Mouse (Mus musculus) lung, embryonic 16.5 days (tissue): ENCODE results near the gene Mrpl53. TPM values are rescaled to one million over a fixed set of nuclear protein-coding genes. Genes with fewer than 3 reads are reported as not detected.

Experiments
- ATAC-seq: fragments of 200-750 bp; cut with Nextera tagmentation; 2 replicates; pipeline ENCODE4 v1.8.0; 2017; ENCODE audit warnings: low read depth, mild to moderate bottlenecking, moderate library complexity
- H3K27ac ChIP-seq: fragments of 300-500 bp; sonication (generic); 2 replicates; pipeline ENCODE4 v1.5.1; 2014; ENCODE audit warnings: mild to moderate bottlenecking, control low read depth, low read length
- H3K27me3 ChIP-seq: fragments of 300-500 bp; sonication (generic); 2 replicates; pipeline ENCODE4 v1.6.1; 2014; ENCODE audit warnings: low read depth, low read length, mixed read lengths; ENCODE audit not compliant: control insufficient read depth, insufficient read depth
- H3K36me3 ChIP-seq: fragments of 300-500 bp; sonication (generic); 2 replicates; pipeline ENCODE4 v1.6.1; 2014; ENCODE audit warnings: low read length; ENCODE audit not compliant: control insufficient read depth, insufficient read depth
- H3K4me1 ChIP-seq: fragments of 300-500 bp; sonication (generic); replicated peaks from 2 replicates; pipeline ENCODE4 v1.6.1; 2014; ENCODE audit warnings: low read length, mixed read lengths; ENCODE audit not compliant: control insufficient read depth, insufficient read depth
- H3K4me2 ChIP-seq: fragments of 300-500 bp; sonication (generic); 2 replicates; pipeline ENCODE4 v1.6.1; 2014; ENCODE audit warnings: low read depth, low read length, control low read depth
- H3K4me3 ChIP-seq: fragments of 300-500 bp; sonication (generic); 2 replicates; pipeline ENCODE4 v1.5.1; 2014; ENCODE audit warnings: mild to moderate bottlenecking, low read length, control low read depth
- H3K9ac ChIP-seq: fragments of 300-500 bp; sonication (generic); 2 replicates; pipeline ENCODE4 v1.6.1; 2014; ENCODE audit warnings: low read length, control low read depth
- H3K9me3 ChIP-seq: fragments of 300-500 bp; sonication (generic); 2 replicates; pipeline ENCODE4 v1.6.1; 2016; ENCODE audit warnings: low read length; ENCODE audit not compliant: control insufficient read depth
- WGBS: fragments of 180-500 bp; shearing (Covaris S2); extraction: QIAGEN DNeasy Blood & Tissue Kit; methylation state at CpG from one replicate; pipeline ENCODE4 v1.1.7; 2014; 5-methylcytosine and 5-hydroxymethylcytosine counted together
- polyA plus RNA-seq: library from polyadenylated mRNA; unstranded; fragments of >200 nt; fragmentation: Nextera tagmentation; extraction: Ambion mirVana; gene quantifications from 2 replicates; pipeline ENCODE4 v1.2.1, GENCODE M21; 2015

The Mrpl53 gene
- polyA plus RNA-seq, 1 experiment from 2014 or later, result 137 TPM

DNA sequence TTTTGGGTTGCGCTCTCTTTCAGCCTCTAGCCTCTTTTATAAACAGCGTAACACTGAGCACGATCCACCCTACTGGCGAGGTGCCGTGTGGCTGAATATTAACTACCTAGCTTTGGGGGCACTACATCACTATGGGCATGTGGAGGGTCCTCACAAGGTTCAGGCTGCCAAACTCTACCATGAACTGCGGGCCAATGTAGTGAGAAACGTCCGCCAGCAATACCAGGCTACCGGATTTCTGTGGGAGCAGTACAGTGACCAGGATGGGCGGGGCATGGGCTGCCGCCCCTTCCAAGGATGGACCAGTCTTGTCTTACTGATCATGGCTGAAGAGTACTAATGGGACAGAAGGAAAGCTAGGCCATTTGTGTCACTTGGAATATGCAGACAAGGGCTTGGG, 9.5 kb downstream of the Mrpl53 start:
- no peak overlapping the region for H3K4me3 ChIP-seq
- WGBS, result 75% methylated on average over 11 of the region's 11 CpGs
- H3K36me3 ChIP-seq, result peaks cover 20% of the 10 kb centered on the region
- H3K27ac ChIP-seq, result no peak overlapping the region
- H3K9ac ChIP-seq, result no peak overlapping the region
- ATAC-seq, result no peak
- no peaks in the 10 kb centered on the region for H3K9me3 ChIP-seq
- no peaks in the 10 kb centered on the region for H3K27me3 ChIP-seq
- H3K4me1 ChIP-seq, result peaks cover 36% of the 10 kb centered on the region
- no peak overlapping the region for H3K4me2 ChIP-seq

DNA sequence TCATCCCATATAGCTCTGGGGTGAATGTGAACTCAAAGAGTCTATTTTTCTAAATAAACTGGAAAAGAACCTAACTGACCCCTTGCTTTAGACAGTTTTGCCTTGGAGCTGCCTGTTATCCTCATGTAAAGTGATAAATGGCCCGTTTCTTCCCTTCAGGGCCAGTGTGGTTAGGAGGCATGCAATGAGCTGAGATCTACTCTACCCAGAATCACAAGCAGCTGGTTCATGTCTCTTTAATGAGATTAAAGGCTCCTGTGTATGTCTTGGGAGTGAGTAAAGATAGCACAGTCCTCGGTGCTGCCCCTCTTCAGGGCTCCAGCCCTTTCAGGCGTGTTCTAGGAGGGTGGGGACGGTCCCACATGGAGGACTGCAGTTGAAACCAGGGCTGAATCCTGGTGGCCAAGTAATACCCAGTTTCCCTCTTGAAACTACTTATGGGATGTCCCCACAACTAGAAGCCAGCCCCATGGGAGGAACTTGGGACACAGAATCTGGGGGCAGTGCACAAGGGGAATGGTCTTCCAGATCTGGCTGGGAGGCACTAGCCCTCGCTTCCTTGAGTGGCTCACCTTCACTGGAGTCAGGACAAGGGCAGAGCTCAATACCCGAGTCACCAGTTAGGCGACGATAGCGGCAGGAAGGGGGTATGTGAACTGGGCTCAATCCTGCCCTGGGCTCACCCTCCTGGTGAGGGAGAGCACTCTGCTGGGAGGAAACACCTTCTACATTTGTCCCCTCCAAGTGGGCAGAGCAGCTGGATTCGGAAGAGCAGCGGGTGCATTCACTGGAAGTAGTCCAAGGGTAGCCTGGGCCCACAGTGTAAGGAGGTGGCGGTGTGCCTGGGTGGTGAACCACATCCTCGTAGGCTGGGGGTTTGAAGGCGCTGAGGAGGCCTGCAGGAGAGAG, 10.2 kb downstream of the Mrpl53 start:
- ATAC-seq, result no peak
- H3K9me3 ChIP-seq, result no peaks in the 10 kb centered on the region
- no peak overlapping the region for H3K4me3 ChIP-seq
- WGBS, result 69% methylated on average over 14 of the region's 14 CpGs
- H3K4me2 ChIP-seq, result no peak overlapping the region
- H3K9ac ChIP-seq, result peak overlapping the region; percentile 26; the same call in 1 of the 2 replicates
- no peak overlapping the region for H3K27ac ChIP-seq
- no peaks in the 10 kb centered on the region for H3K27me3 ChIP-seq
- H3K4me1 ChIP-seq, result peaks cover 39% of the 10 kb centered on the region
- H3K36me3 ChIP-seq, result peaks cover 20% of the 10 kb centered on the region

DNA sequence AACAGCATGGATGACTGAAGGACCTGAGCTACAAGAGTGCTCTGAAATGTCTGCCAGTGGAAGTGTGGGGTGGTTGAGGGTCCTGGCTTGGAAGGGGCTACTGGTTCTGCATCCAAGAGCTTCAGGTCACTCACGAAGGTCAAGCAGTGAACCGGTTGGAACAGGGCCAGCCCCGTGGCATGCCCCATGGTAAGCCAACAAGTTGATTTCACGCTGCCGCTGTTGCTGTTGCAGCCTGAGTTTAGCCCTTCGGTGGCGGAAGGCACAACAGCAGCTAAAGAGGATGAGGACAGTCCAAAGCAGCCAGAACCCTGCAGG, 10.9 kb downstream of the Mrpl53 start:
- ATAC-seq, result no peak
- H3K27ac ChIP-seq, result no peak overlapping the region
- no peaks in the 10 kb centered on the region for H3K9me3 ChIP-seq
- H3K4me1 ChIP-seq, result peaks cover 40% of the 10 kb centered on the region
- H3K36me3 ChIP-seq, result peaks cover 20% of the 10 kb centered on the region
- H3K4me3 ChIP-seq, result no peak overlapping the region
- peak overlapping the region; percentile 96; the same call in 1 of the 2 replicates for H3K4me2 ChIP-seq
- peak overlapping the region; percentile 26; the same call in 1 of the 2 replicates for H3K9ac ChIP-seq
- WGBS, result 76% methylated on average over 7 of the region's 7 CpGs
- no peaks in the 10 kb centered on the region for H3K27me3 ChIP-seq

DNA sequence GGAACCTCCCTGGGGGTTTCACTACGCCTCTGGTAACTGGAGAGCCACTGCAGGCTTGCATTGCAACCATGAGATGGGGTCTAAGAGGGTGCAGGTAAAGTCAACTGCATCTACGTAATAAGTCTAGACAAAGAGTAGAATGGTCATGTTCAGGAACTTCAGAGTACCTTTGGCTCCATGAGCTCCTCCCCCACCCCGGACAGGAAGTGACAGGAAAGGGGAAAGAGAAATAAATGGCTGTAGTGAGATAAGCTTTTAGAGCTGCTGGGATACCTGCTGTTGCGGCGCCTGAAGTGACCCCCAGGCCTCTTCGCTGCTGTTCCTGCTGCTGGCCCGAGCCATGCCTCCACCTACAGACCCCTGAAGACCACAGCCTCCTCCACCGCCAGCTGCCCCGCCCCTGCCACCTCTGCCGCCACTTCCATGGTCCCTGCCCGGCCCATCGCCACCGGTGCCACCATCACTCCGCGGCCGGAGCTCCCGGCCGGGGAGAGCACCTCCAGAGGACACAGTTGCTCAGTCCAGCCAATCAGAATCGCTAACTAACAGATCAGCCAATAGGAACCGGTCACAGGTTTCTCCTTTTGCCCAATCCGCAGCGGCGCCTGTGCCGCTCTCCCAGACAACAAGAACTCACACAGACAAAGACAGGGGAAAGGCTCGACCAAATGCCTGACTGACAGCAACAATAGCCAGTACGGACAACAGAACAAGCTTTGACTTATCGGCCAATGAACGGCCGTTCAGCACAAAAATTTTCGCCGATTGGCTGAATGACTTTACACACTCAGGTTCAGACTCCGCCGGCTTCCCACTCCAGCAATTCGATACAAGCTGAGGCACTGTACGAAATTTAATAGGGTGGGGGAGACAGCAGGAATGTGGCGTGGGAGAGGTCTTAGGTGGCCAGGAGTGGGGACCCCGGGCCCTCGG, 12.4 kb downstream of the Mrpl53 start, which contains the start of gene Wbp1:
Gene Wbp1 (minus strand): TSS at position 630 of the 933 bp plus-strand sequence.
- Histone ChIP-seq H3K27ac (peak within 1 kb of the TSS; percentile 97), H3K4me3 (peak within 1 kb of the TSS; percentile 72), H3K4me1 (peaks cover 37% of the 10 kb centered on the region), H3K4me2 (peak within 1 kb of the TSS; percentile 96), H3K27me3 (no peaks in the 10 kb centered on the region), H3K9me3 (no peaks in the 10 kb centered on the region), H3K36me3 (peaks cover 20% of the 10 kb centered on the region), H3K9ac (peak within 1 kb of the TSS; percentile 90)
- ATAC-seq, result peak; percentile 95
- WGBS, result under 1% methylated on average over 38 of the region's 38 CpGs

DNA sequence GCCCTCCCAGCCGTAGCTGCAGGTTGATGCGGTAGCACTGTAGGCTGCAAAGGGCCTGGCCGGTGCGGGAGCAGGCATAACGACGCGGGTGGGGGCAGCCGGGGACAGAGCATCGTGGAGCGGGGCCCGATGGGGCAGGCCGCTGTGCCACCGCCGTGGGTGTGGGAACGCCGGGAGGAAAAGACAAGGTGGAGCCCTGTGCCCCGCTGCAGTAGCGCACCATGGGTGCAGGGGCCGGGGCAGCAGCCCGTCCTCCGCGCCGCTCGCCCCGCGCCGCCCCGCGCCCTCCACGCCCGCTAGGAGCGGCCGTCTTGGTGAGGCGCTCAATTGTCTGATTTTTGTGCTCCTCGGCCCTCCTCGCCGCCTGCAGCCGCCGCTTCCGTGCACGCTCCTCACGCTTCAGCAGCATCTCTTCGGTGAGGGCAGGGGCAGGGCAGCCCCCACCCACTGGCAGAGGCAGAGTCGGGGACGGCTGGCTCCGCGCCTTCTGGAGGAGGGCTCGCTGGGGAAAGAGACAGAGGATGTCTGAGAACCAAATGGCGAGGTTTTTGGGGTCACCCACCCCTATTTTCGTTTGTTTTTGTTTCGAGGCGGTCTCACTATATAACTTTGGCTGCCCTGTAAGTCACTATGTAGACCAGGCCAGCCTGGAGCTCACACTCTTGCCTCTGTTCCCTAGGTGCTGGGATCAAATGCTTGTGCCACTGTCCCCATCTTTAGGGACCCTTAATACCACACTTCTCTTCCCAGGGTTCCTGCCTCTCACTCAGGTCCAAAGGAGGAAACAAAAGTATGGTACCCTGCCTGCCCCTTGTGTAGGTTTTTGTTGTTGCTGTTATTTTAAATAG, 13.2 kb downstream of the Mrpl53 start:
- WGBS, result 1% methylated on average over 31 of the region's 52 CpGs
- Histone ChIP-seq H3K9me3 (no peaks in the 10 kb centered on the region), H3K27me3 (no peaks in the 10 kb centered on the region), H3K36me3 (peaks cover 17% of the 10 kb centered on the region), H3K27ac (peak overlapping the region; percentile 97), H3K4me2 (peak overlapping the region; percentile 96), H3K9ac (peak overlapping the region; percentile 90), H3K4me1 (peaks cover 28% of the 10 kb centered on the region), H3K4me3 (peak overlapping the region; percentile 72)
- peak; percentile 41 for ATAC-seq

DNA sequence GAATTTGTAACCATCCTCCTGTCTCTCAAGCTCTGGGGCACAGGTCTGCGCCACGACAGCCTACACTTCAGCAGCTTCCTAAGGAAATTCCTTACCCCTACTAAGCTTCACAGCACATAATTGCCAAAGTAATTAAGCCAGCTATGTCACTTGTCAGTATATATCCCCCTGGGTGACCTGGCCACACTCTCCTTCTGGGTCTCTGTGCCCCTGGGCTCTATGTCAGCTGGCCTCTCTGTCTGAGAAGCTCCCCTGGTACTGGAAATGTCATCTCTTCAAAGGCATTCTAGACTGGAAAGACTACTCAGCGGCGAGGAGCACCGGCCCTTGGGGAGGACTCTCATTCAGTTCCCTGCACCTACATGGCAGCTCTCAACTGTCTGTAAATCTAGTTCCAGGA, 14.1 kb downstream of the Mrpl53 start:
- H3K9ac ChIP-seq, result no peak overlapping the region; the same call in 1 of the 2 replicates
- peak overlapping the region; percentile 72; the same call in 1 of the 2 replicates for H3K4me3 ChIP-seq
- H3K27ac ChIP-seq, result no peak overlapping the region; the same call in 1 of the 2 replicates
- H3K36me3 ChIP-seq, result peaks cover 12% of the 10 kb centered on the region
- no peaks in the 10 kb centered on the region for H3K9me3 ChIP-seq
- no peak for ATAC-seq
- H3K4me2 ChIP-seq, result peak overlapping the region; percentile 96
- WGBS, result 70% methylated on average over 5 of the region's 5 CpGs
- peaks cover 26% of the 10 kb centered on the region for H3K4me1 ChIP-seq
- H3K27me3 ChIP-seq, result no peaks in the 10 kb centered on the region

DNA sequence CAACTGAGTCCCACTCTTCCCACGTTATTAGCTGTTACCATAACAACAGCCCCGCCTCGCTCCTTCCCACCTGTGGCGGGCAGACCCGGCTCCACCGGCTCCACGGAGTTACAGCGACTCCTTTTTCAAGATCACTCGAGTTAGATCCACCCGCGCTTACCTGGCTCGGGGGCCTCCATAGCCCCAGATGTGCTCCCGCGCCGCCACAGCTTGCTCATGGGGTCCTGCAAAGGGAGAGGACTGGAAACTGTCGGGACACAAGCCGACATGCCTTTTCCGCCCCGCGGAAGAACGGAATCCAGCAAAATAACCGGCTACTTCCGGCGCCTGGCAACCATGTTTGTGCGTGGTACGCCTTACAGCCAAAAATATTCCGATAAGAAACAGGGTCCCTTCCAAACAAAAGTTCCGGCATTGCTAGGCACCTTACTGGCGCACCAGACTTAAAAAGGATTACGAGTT, 16.0 kb downstream of the Mrpl53 start:
- ATAC-seq, result peak; percentile 31
- Histone ChIP-seq H3K4me3 (peak overlapping the region; percentile 88), H3K4me2 (peak overlapping the region; percentile 94), H3K36me3 (no peaks in the 10 kb centered on the region), H3K27me3 (no peaks in the 10 kb centered on the region), H3K4me1 (peaks cover 24% of the 10 kb centered on the region), H3K9me3 (no peaks in the 10 kb centered on the region), H3K27ac (peak overlapping the region; percentile 80), H3K9ac (peak overlapping the region; percentile 89)
- WGBS, result under 1% methylated on average over 30 of the region's 30 CpGs

DNA sequence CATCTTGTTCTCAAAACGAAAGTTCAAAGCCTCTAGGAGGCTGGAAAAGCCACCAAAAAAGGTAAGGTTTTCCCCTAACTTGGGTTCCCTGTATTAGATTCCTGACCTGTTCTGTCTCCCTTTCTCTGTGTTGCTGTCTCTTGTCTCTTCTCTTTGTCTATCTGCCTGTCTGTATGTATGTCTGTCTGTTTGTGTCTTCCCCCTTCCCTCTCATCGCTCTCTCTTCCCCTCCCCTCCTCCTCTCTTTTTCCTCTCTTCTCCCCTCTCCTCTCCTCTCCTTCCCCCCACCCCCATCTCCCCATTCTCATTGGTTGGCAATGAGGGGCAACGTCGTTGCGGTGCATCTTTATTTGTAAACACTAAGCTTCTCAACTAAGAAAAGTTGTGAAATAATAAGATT, 16.5 kb downstream of the Mrpl53 start, which contains the start of gene Ino80b:
Gene Ino80b (minus strand): TSS at position 101 of the 400 bp plus-strand sequence.
- H3K4me1 ChIP-seq, result peaks cover 20% of the 10 kb centered on the region
- H3K9ac ChIP-seq, result peak within 1 kb of the TSS; percentile 89
- peak within 1 kb of the TSS; percentile 88 for H3K4me3 ChIP-seq
- no peak for ATAC-seq
- peak within 1 kb of the TSS; percentile 80 for H3K27ac ChIP-seq
- peak within 1 kb of the TSS; percentile 94 for H3K4me2 ChIP-seq
- WGBS, result 12% methylated on average over 5 of the region's 5 CpGs
- H3K27me3 ChIP-seq, result no peaks in the 10 kb centered on the region
- H3K9me3 ChIP-seq, result no peaks in the 10 kb centered on the region
- no peaks in the 10 kb centered on the region for H3K36me3 ChIP-seq
